Mouse (Mus musculus) hindlimb bud, embryonic 11.5 days (tissue): ENCODE results near the gene Zfr2.
"Not testable (repeated sequence)": the region's sequence is repeated elsewhere in the genome, so short reads cannot be mapped to it uniquely, and the experiment has no call there.

ENCODE experiments used
- DNase-seq: peaks from one replicate; pipeline ENCODE4 v3.0.0-alpha.2; 2012; ENCODE audit warnings: low read depth, low spot score; ENCODE audit errors: extremely low spot score

Zfr2 gene

DNA sequence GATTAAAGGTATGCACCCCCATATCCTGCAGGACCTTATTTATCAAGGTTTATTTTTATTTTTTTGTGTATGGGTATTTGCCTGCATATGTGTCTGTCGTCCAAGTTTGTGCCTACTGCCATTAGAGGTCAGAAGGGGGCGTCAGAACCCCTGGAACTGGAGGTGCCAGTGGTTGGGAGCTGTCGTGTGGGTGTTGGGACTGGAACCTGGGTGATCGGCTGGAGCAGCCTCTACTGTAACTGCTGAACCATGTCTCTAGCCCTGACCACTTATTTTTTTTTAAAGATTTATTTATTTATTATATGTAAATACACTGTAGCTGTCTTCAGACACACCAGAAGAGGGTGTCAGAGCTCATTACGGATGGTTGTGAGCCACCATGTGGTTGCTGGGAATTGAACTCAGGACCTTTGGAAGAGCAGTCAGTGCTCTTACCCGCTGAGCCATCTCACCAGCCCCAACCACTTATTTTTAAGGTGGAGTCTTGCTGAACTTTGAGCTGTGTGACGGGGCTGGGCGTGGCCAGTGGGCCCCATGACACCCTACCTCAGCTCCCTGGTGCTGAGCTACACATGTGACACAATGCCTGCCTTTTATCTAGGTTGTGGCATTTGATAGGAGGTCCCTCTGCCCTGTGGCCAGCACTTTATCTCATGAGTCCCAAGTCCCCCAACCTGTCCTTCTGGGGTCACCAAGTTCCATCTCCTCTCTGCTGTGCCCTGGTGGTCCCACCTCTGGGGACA lies 29.8 kb upstream of the Zfr2 start:
- no peak for DNase-seq

DNA sequence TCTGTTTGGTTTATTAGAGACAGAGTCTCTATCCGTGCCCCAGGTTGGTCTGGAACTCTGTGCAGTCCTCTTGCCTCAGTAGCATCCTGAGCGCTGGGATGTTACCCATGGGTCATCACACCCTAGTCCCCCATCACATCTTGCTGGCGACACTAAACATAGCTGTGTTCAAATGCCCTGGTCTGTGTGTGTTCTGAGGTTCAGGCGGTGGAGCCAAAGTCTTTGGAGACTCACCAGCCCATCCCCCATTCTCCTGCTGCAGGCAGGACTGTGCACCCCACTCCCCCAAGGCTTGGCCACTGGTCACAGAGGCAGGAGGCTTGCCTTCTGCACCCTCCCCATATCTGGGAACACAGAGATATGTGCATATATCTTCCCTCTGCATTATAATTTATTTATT lies 28.8 kb upstream of the Zfr2 start:
- no peak for DNase-seq

DNA sequence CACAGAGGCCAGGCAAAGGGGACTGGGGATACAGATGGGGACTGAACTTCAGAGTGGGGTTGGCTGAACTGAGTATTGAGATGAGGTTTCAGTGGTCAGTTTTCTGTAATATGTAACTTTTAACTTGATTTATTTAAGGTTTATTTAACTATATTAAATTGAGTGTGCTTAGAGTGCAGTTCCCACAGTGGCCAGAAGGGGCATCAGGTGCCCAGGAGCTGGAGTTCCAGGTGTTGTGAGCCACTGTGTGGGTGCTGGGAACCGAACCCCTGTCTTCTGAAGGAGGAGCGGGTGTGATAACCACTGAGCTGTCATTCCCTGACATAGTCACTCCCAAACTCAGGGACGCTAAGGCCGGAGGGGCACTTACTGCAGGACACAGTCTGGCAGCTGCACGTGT lies 22.8 kb upstream of the Zfr2 start:
- DNase-seq, result no peak

DNA sequence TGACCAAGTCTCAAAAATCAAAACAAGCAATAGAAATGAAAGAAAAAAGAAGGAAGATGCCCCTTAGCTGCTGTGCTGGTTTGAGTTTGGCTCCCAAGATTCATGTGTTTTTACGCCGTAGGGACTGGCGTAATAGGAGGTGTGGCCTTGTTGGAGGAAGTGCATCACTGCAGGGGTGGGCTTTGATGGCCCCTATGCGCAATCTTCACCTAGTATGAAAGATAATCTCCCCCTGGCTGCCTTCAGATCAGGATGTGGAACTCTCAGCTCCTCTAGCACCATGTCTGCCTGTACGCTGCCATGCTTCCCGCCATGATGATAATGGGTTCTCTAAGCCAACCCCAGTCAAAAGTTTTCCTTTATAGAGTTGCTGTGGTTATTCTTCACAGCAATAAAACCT lies 16.7 kb upstream of the Zfr2 start:
- DNase-seq, result no peak

- no peak for DNase-seq
Observed at GRCm38 (mm10) chr10:81216810-81217209, 16.1 kb upstream of the Zfr2 start.

DNA sequence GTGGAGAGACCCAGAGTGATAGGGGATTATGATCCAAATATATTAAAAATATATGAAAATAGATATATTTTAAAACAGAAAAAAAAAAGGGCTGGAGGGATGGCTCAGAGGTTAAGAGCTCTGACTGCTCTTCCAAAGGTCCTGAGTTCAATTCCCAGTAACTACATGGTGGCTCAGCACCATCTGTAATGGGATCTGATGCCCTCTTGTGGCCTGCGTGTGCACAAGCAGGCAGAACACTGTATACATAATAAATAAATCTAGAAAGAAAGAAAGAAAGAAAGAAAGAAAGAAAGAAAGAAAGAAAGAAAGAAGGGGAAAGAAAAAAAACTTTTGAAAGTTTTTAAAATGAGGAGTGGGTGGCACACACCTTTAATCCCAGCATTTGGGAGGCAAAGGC lies 15.7 kb upstream of the Zfr2 start:
- DNase-seq, result not testable (repeated sequence)

DNA sequence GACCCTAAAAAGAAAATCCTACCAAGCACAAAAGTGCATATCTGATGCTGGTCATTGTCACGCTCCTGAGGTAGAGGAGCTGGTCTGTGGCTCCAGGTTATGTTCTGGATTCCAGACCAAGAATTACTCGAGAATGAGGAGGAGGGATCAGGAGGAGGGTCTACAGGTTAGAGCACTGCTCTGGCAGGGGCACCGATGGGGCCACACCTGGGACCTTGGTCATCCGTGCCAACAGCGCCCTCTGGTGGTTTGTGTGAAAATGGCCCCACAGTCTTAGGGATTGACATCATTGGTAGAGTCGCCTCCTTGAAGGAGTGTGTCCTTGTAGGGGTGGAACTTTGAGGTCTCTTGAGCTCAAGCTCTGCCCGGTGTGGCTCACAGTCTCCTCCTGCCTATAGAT lies 15.0 kb upstream of the Zfr2 start:
- no peak for DNase-seq

GRCm38 (mm10) chr10:81221402-81222015 lies 11.4 kb upstream of the Zfr2 start:
- DNase-seq, result no peak

- not testable (repeated sequence) for DNase-seq
Observed at GRCm38 (mm10) chr10:81223731-81224130, 9.2 kb upstream of the Zfr2 start.

DNA sequence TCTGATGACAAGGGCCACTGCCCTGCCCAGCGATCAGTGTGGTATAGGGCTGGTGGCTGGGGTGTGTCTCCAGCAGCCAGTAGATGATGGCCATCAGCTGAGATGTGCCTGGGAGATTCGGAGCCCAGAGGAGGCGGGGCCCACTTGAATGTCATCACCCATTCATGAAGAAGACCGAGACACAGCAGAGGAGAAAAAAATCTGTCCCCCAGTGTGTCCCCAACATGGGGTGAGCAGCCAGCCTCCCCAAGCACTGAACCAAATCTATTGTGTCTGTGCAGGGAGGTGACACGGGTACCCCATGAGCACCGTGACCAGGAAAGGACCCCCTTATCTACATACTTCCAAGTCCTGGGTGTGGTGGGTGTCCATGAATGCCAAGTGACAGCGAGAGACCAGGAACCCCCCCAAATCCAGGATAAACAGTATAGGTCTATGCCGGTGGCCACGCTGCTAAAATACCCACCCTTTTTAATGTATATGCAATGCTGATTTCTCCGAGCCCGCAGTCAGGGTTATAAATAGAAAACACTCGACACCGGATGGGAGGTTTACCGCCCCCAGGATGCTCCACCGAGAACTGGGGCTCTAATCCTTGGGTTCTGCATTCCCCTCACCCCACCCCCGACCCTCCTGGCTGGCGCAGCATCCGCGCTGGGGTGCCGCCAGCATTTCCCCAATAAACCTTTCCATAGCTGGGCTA lies 3.1 kb upstream of the Zfr2 start:
- DNase-seq, result no peak

DNA sequence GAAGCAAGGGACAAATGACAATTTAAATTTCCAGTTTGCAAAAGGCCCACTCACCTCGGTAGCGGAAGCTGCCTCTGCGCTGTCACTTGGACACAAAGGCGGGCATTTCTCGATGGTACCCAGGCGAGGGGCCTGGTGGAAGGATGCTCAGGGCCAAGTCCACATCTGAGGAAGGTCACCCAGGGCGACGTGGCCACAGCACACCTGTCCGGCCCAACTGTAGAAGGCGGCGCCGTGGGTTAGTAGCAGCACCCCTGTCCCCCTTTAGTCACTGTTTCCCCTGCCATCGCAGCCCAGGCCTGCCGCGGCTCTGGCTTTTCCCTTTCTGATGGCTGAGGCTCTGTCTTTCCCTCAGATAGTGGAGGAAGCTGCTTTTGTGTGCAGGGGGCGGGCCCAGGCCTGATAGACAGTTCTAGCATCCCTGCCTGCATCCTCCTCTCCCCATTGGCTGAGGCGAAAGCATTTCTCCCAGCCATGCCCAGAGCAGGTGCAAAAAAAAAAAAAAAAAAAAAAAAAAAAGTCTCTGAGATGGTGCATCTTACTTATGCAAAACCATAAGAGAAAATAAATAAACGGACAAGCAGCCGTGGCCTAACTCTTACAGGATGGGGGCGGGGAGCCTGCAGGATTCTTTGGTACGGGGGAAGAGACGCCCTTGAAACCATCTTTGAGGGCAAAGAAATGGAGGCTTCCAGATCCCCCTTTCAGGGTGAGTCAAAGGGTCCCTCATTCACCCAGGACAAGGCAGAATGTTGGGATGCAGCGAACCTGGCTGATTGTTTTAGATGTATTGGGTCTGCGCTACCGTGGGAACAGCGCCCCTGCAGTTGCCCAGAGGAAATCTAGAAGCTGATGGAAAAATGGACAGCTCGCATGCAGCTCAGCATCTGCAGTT lies 2.3 kb upstream of the Zfr2 start, which contains the start of gene Atcay:
Gene Atcay (minus strand): TSS at position 396 of the 895 bp plus-strand sequence.
- DNase-seq, result no peak

DNA sequence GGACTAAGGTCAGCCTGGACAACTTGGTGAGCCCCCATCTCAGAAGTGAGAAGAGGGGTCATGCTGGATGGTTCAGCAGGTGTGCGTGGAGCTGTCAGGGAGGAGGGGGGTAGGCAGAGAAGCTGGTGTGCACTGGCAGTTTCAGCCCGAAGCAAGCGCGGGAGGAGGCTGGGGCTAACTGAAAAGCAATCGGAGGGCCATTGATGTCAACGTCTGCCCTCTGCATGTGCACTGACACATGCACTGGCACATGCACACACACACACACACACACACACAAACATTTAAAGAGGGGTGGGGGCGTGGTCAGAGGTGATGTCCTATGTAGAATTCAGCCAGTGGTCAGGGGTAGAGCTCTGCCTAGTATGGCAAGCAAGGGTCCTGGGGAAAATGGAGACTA lies 1.5 kb upstream of the Zfr2 start:
- no peak for DNase-seq

DNA sequence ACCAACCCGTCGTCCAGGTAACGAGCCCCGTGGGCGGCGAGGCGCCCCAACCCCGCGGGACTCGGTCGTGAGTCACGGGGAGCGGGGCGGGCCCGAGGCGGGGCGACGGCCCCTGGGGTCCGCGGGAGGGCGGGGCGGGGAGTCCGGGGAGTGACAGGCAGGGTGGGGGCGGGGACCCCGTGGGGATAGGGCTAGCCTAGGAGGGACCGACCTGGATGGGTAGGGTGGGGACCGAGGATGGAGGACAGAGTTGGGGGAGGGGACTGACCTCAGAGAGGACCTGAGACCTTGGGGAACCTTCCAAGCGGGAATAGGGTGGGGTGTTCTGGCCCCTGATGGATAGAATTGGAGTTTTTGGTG lies 251 bp downstream of the Zfr2 start:
- DNase-seq, result no peak

DNA sequence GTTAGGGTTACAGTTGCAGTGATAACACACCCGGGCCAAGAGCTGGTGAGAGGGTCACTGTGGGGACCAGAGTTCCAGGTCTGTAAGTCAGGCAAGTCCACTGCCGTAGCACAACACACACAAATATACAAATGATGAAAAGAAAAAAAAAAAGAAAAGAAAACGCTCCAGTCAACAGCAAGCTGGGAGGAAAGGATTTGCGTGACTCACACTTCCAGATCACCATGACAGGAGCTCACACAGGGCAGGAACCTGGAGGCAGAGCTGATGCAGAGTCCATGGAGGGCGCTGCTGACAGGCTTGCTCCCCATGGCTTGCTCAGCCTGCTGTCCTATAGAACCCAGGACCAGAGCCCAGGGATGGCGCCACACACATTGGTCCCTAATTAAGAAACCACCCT lies 1.3 kb downstream of the Zfr2 start:
- DNase-seq, result no peak

DNA sequence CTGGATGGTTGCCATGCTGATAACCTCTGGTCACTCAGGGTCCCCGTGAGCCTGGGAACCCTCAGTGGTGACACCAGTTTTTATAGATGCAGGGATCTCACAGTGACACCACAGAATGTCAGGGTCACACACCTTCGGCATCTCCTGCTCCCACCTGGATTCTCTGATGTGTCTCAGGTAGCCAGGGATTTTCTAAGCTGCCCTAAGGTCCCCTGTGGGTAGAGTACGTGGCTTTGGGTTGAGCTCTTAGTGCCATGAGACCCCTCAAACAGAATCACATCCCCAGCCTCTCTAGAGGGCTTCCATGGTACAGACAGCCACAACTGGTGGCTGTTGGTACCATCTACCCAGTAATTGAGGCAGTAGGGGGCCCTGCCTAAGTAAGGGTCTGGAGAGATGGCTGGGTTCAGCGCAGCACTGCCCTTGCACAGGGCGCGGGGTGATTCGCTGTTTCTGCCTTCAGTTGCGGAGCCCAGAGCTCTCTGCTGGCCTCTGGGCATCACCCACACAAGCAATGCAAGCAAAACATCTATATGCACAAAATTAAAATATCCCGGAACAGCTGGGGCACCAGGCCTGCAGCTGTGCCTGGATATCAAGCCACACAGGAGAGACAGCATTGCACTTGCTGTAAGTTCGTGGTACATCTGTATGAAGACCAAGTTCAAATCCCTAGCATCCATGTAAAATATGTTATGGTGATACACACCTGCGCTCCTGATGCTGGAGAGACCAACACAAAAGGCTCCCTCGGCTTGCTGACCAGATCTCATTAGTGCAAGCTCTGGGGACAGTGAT lies 3.7 kb downstream of the Zfr2 start:
- no peak for DNase-seq

GRCm38 (mm10) chr10:81238618-81239017 lies 5.7 kb downstream of the Zfr2 start:
- no peak for DNase-seq

DNA sequence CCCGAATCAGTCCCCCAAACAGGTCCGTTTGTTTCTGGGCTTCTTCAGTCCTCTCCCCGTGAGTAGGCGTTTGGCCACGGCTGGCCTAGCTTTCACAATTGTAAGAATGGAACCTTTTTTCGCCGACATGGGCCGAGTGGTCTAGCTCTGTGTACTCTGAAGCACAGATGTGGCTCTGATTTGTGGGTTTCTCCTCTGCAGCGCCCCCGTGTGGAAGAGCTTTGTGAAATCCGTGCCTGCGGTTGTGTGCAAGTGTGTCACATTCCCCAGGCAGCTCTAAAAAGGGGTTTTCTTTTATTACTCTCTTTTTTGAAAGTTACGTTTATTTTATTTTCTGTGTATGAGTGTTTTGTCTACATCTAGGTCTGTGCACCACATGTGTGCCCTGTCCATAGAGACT lies 7.9 kb downstream of the Zfr2 start:
- no peak for DNase-seq

DNA sequence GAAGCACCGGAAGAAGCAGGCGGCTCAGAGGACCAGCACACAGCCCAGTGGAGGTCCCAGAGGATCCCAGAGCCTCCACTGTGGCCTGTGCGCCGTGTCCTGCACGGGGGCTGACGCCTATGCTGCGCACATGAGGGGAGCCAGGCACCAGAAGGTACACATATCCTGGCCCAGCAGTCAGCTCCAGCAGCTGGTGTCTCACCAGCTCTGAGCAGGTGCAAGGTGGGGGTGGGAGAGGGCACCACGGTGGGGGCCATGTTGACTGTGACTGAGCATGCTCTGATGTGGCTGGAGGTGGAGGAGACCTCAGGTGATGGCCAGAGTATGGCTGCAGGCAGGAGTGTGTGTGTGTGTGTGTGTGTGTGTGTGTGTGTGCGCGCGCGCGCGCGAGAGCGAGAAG lies 9.1 kb downstream of the Zfr2 start:
- DNase-seq, result no peak

GRCm38 (mm10) chr10:81244146-81244545 lies 11.2 kb downstream of the Zfr2 start:
- DNase-seq, result no peak

GRCm38 (mm10) chr10:81244595-81244994 lies 11.6 kb downstream of the Zfr2 start:
- no peak for DNase-seq
